Mouse (Mus musculus) liver, embryonic 14.5 days (tissue): ENCODE results near the gene Umps. TPM values are rescaled to one million over a fixed set of nuclear protein-coding genes. Genes with fewer than 3 reads are reported as not detected.

Experiments used
- ATAC-seq: fragments of 200-750 bp; cut with Nextera tagmentation; 2 replicates; pipeline ENCODE4 v1.8.0; 2017; ENCODE audit warnings: moderate number of reproducible peaks, mild to moderate bottlenecking, moderate library complexity; ENCODE audit not compliant: insufficient read depth
- DNase-seq, 3 experiments: peaks; one replicate each; pipeline ENCODE4 v3.0.0-alpha.2; 2012 to 2013; ENCODE audit warnings: low read depth in 3 of 3, low spot score in 3 of 3
- H3K27ac ChIP-seq: fragments of 300-500 bp; sonication (generic); 2 replicates; pipeline ENCODE4 v1.5.1; 2014; ENCODE audit warnings: moderate library complexity, mild to moderate bottlenecking, control low read depth, inconsistent platforms
- H3K27me3 ChIP-seq: fragments of 300-500 bp; sonication (generic); 2 replicates; pipeline ENCODE4 v1.6.1; 2014; ENCODE audit warnings: mild to moderate bottlenecking, low read length, moderate library complexity; ENCODE audit not compliant: control insufficient read depth, insufficient read depth
- H3K36me3 ChIP-seq: fragments of 300-500 bp; sonication (generic); replicated peaks from 2 replicates; pipeline ENCODE4 v1.6.1; 2014; ENCODE audit warnings: low read depth; ENCODE audit not compliant: control insufficient read depth, insufficient read depth
- H3K4me1 ChIP-seq, 2 experiments: fragments of 200-500 bp in 1 of 2; fragments of 300-500 bp in 1 of 2; sonication (generic) in 1 of 2; replicated peaks; 2 replicates each; pipeline ENCODE4 v1.6.1; 2012 to 2014; ENCODE audit warnings: antibody characterized with exemption in 1 of 2, inconsistent platforms in 1 of 2, low read length in 1 of 2; ENCODE audit not compliant: control insufficient read depth in 2 of 2, insufficient read depth in 2 of 2
- H3K4me2 ChIP-seq: fragments of 300-500 bp; sonication (generic); 2 replicates; pipeline ENCODE4 v1.6.1; 2014; ENCODE audit warnings: low read depth, mild to moderate bottlenecking, control low read depth, moderate library complexity
- H3K4me3 ChIP-seq, 2 experiments: fragments of 200-500 bp in 1 of 2; fragments of 300-500 bp in 1 of 2; sonication (generic) in 1 of 2; 2 replicates each; pipeline ENCODE4 v1.5.1; 2012 to 2014; ENCODE audit warnings: low read depth in 2 of 2, low read length in 2 of 2, mild to moderate bottlenecking in 2 of 2, control low read depth in 1 of 2, inconsistent platforms in 1 of 2, moderate library complexity in 1 of 2; ENCODE audit not compliant: insufficient read depth in 1 of 2
- H3K9ac ChIP-seq: fragments of 300-500 bp; sonication (generic); replicated peaks from 2 replicates; pipeline ENCODE4 v1.6.1; 2014; ENCODE audit warnings: mild to moderate bottlenecking, control low read depth, moderate library complexity
- H3K9me3 ChIP-seq: fragments of 300-500 bp; sonication (generic); 2 replicates; pipeline ENCODE4 v1.6.1; 2016; ENCODE audit warnings: low read length, mixed read lengths; ENCODE audit not compliant: control insufficient read depth
- CTCF ChIP-seq: IDR thresholded peaks from 2 replicates; pipeline ENCODE4 v1.5.1; 2016; ENCODE audit warnings: antibody characterized with exemption, low read depth, control low read depth
- EP300 ChIP-seq: IDR thresholded peaks from 2 replicates; pipeline ENCODE4 v1.6.1; 2016; ENCODE audit warnings: antibody characterized with exemption, low read depth
- WGBS: fragments of 180-500 bp; shearing (Covaris S2); extraction: QIAGEN DNeasy Blood & Tissue Kit; methylation state at CpG from one replicate; pipeline ENCODE4 v1.1.7; 2014; ENCODE audit not compliant: insufficient replicate concordance; 5-methylcytosine and 5-hydroxymethylcytosine counted together
- polyA plus RNA-seq, 2 experiments: library from polyadenylated mRNA; depleted of rRNA in 1 of 2; stranded (reverse) in 1 of 2; unstranded in 1 of 2; fragments of >200 nt; fragmentation: Nextera tagmentation in 1 of 2; extraction: Ambion mirVana in 1 of 2; gene quantifications; 2 replicates each; pipeline versions ENCODE4 v1.2.1 to v1.2.3; 2012 to 2014

Umps gene
- polyA plus RNA-seq, 2 experiments, result 23.7 to 38.9 TPM

DNA sequence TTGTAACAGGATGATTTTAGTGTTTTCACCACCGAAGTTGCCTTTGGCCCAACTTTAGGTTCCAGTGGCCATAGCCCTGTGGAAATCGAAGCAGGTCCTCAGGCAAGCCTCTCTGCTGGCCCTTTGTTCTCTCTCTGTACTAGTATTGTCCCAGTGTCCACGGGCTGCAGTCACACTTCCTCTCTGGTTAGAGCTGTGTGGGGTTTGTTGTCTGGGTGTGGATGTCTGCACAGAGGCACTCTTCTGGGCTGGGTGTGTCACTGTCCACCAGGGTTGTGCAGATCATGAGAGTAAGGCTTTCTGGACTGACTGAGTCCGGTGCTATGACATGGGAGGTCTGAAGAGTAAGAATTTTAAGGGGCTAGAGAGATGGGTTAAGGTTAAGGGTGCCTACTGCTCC lies 51.8 kb downstream of the Umps start:
- Histone ChIP-seq H3K4me1 (peaks cover 0 to 22% of the 10 kb centered on the region in 2 experiments; a peak in 2 of 4 replicates), H3K9ac (no peak overlapping the region), H3K27ac (no peak overlapping the region), H3K9me3 (no peaks in the 10 kb centered on the region), H3K4me3 (no peak overlapping the region), H3K36me3 (no peaks in the 10 kb centered on the region), H3K4me2 (no peak overlapping the region), H3K27me3 (no peaks in the 10 kb centered on the region)
- no peak for TF ChIP-seq EP300
- no peak for TF ChIP-seq CTCF
- no peak for ATAC-seq
- WGBS, result 38% methylated on average over 4 of the region's 4 CpGs
- DNase-seq, result no peak

DNA sequence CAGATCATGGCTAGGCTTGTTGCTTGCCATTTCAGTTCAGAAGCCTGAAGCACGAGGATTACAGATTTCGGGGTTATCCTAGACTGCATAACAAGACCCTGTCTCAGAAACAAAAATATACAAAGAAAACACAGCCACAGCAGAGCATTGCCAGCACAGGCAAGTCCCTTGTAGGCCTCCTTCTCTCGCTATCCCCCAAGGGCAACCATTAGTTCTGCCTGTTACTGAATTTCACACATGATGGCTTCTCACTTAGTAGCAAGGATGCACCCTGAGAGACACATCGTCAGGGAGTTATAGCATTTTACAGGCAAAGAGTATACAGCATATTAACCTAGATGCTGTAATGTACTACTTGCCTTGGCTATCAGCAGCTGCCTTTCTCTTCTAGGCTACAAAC lies 58.6 kb downstream of the Umps start:
- Histone ChIP-seq H3K27me3 (no peaks in the 10 kb centered on the region), H3K9me3 (no peaks in the 10 kb centered on the region), H3K4me1 (no peaks in the 10 kb centered on the region), H3K4me3 (no peak overlapping the region), H3K9ac (no peak overlapping the region), H3K4me2 (no peak overlapping the region), H3K36me3 (no peaks in the 10 kb centered on the region), H3K27ac (no peak overlapping the region)
- ATAC-seq (no peak), DNase-seq (no peak)
- WGBS, result 67% methylated on average over 4 of the region's 4 CpGs
- no peak for TF ChIP-seq EP300
- TF ChIP-seq CTCF, result no peak

Other genes with a start within 250 kb of the Umps start
- 1.7 and 1.9 TPM in 2 replicates for gene Muc13, start 173.0 kb downstream of the Umps start, polyA plus RNA-seq (2012; rRNA removed)
- gene Muc13, start 173.0 kb downstream of the Umps start, polyA plus RNA-seq (2014; fragmentation: Nextera tagmentation; extraction: Ambion mirVana), result 1.4 and 1.5 TPM in 2 replicates
- 13.7 and 14.1 TPM in 2 replicates for gene Itgb5, start 137.4 kb downstream of the Umps start, polyA plus RNA-seq (2012; rRNA removed)
- gene Itgb5, start 137.4 kb downstream of the Umps start, polyA plus RNA-seq (2014; fragmentation: Nextera tagmentation; extraction: Ambion mirVana), result 10.8 and 13.9 TPM in 2 replicates